Mouse (Mus musculus): Measurements from ENCODE around the gene Tbxa2r. TPM values are rescaled to one million over a fixed set of nuclear protein-coding genes. Genes with fewer than 3 reads are reported as not detected.

Tbxa2r gene
- total RNA-seq, 2 experiments from 2014 or later = 0.74 to 1.0 TPM

DNA sequence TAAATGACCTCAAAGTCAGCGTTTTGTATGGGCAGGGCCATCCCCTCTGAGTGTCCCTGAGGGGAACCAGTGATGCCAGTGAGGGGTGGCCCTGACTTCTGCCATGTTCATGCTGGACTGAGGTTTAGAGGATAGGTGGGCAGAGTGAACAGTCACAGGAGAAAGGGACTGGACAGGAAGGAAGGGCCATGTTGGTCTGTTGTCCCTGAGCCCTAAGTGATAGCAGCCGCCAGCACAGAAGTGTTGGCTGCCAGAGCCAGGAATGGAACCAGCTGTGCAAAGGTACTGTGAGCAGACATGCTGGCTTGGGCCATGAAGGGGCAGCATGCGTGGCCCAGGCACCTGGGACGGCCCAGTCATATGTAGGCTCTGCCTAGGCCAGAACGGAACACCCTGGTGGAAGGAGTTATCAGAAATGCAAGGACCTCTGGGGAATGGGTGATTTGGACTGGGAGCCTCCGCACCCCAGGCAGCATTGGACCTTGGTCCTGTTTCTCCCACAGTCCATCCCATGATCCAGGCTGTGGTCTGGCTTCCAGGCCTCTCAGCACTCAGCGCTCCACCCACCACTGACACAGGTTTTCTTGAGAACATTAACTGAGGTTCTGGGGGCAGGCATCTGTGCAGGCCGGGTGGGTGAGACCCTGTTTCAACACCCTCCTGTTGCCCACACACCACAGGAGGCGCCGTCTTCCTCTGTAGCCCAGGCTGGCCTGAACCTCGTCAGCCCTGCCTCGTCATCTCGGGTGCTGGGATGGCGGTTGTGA is 28.8 kb upstream of the Tbxa2r start:
- no peak for DNase-seq (ENCODE audit: low spot score in 2 of 2)

DNA sequence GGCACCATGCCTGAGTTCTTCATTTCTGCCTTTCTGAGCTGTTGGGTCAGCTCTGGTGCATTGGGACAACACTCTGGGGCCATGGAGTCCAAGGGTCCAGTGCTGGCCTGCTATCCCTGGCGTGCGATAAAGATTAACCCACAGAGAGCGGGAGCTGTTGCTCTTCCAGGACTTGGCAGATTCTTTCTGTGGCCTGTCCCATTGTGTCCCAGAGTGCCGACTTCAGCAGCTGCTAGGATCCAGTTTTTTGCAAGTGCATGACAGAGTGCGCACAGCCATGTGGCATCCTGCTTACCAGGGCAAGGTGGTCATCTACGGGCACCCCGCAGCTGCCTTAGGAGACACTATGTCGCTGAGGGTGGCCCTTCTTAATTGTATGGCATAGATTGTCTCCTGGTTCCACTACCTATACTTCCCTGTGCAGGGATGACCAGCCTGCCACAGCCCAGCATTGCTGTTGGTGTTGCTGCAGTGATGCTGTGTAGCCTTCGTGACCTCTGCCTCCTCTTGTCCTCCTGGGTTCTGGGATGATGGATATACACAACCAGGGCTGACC is 28.1 kb upstream of the Tbxa2r start:
- no peak for DNase-seq (ENCODE audit: low spot score in 2 of 2)

- no peak for DNase-seq (ENCODE audit: low spot score in 2 of 2)
These were observed 27.2 kb upstream of the Tbxa2r start for GRCm38 (mm10) chr10:81301321-81301720.

- no peak for DNase-seq (ENCODE audit: low spot score in 2 of 2)
These were observed 26.2 kb upstream of the Tbxa2r start for GRCm38 (mm10) chr10:81302288-81302687.

DNA sequence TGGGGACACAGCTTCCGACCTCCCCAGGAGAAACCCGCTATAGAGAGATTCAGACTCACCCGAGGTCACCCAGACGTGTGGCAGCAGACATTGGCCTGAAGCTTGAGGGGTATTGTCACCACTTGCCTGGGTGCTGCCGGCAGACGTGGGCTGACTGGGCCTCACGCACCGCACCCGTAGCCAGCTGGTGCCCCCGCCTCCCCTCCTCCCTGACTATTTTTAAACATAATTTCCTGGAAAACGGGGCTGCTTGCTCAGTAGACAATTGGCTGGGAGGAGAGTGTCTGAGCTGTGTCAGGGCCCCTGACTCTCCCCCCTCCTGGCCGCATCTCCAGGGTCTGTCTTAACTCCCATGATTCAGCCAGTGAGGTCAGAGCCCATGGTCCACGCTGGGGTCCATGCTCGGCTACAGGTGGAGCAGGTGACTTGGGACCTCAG is 25.7 kb upstream of the Tbxa2r start:
- peak; percentile 72 to 74 for DNase-seq (ENCODE audit: low spot score in 2 of 2)

GRCm38 (mm10) chr10:81303258-81303657 is 25.3 kb upstream of the Tbxa2r start:
- DNase-seq (ENCODE audit: low spot score in 2 of 2) = no peak

- no peak for DNase-seq (ENCODE audit: low spot score in 2 of 2)
These were observed 24.8 kb upstream of the Tbxa2r start for GRCm38 (mm10) chr10:81303761-81304160.

- no peak for DNase-seq (ENCODE audit: low spot score in 2 of 2)
These were observed 23.8 kb upstream of the Tbxa2r start for GRCm38 (mm10) chr10:81304597-81305238.

GRCm38 (mm10) chr10:81305663-81306062 is 22.9 kb upstream of the Tbxa2r start:
- DNase-seq (ENCODE audit: low spot score in 2 of 2) = no peak

DNA sequence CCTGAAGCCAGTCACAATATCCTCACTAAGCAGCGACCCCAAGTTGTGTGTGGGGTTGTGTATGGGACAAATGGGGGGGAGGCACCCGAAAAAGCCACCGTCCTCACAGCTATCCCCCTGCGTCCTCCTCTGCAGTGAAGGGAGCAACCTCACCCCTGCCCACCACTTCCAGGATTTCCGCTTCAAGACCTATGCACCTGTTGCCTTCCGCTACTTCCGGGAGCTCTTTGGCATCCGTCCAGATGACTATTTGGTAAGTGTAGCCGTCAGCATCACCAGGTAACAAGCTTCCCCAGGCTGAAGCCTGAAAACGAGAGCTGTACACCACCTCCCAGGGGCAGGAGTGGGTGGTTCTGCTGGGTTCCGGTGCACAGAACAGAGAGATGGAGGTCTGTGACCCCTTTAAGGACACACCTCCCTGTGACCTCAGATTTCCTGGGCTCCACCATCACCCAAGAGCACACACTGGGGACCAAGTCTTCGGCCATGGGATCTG is 22.3 kb upstream of the Tbxa2r start:
- DNase-seq (ENCODE audit: low spot score in 2 of 2) = no peak

- DNase-seq (ENCODE audit: low spot score in 2 of 2) = peak; percentile 37 to 65
These were observed 21.5 kb upstream of the Tbxa2r start for GRCm38 (mm10) chr10:81306837-81307682.

GRCm38 (mm10) chr10:81309571-81309970 is 19.0 kb upstream of the Tbxa2r start:
- no peak for DNase-seq (ENCODE audit: low spot score in 2 of 2)

DNA sequence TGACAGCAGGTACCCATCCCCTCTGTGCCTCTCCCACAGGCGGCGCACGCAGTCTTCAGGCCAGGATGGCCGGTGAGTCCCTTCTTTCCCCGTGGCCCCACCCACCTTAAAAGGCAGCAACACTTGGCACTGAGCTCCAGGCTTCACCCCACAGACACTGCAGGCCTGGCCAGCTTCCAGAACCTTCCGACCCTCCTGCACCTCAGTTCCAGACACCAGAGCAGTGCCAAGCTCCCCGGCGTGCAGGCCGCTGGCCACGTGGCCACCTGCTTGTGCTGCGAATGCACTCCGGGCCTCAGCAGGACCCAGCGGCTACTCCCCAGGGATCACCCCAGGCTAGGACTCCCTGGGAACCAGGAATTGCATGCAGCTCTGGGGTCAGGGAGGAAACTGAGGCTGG is 14.9 kb upstream of the Tbxa2r start:
- no peak for DNase-seq (ENCODE audit: low spot score in 2 of 2)

DNA sequence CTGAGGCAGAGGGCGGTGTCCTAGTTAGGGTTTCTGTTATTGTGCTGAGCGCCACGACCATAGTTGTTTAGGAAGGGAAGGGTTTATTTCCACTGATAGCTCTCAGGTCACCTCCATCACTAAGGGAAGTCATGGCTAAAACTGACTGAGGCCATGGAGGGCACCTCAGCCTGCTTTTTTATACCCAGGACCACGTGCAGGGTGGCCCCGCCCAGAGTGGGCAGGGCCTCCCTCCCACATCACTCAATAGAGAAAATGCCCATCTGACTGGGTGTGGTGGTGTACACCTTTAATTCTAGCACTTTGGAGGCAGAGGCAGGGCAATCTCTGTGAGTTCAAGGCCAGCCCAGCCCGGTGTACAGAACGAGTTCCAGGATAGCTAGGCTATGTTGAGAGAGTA is 14.3 kb upstream of the Tbxa2r start:
- no peak for DNase-seq (ENCODE audit: low spot score in 2 of 2)

DNA sequence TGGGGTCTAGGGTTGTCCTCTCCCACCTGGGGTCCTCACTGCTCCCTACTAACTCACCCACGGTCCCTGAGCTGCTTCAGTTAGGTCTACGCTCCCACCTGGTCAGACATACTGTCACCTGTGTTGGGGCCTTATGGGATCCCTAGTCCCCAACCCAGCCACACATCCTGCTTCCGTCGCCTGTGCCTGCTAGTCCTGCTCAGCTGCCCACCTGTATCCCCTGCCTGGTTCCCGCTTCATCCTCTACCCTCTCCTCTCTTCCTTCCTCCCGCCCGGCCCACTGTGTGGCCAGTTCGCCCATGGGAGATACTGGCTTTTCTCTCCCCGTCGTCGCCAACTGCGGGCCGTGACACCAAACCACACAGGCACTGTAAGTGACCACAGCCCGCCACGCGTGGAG is 12.9 kb upstream of the Tbxa2r start:
- DNase-seq (ENCODE audit: low spot score in 2 of 2) = no peak

DNA sequence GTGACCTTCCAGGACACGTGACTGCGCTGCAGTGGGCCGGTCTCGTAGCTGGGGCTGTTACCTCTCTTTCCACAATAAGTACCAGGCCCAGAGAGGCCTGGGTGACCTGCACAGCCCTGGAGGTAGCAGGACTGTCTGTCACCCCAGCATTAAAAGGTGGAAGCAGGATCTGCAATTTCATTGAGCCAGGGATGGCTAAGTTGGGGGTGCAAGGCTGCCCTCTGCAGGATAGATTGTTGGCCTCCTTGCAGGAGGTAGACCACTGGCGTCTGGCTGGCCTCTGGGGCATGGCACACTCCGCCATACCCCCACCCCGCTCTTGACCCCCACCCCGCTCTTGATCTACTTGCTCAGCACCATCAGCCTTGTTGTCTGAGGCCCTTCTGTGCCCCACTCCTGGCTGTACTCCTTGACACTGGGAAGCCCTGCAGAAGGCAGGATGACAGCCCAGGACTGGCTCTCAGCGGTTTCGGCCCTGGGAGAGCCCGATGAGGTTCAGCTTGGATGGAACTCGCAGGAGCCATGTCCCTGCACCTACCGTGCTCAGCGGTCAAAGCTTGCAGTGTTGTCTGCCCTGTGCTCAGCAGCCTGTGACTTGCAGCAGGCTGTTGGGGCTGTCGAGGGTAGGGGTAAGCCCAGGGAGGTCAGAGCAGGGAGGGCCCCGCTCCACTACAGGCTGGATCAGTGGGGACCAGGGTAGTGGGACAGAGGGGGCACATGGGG is 12.0 kb upstream of the Tbxa2r start:
- no peak for DNase-seq (ENCODE audit: low spot score in 2 of 2)

- DNase-seq (ENCODE audit: low spot score in 2 of 2) = no peak
These were observed 11.3 kb upstream of the Tbxa2r start for GRCm38 (mm10) chr10:81317273-81317672.

GRCm38 (mm10) chr10:81318589-81319329 is 9.8 kb upstream of the Tbxa2r start:
- no peak for DNase-seq (ENCODE audit: low spot score in 2 of 2)

- no peak for DNase-seq (ENCODE audit: low spot score in 2 of 2)
These were observed 9.2 kb upstream of the Tbxa2r start for GRCm38 (mm10) chr10:81319330-81319699.
